Mouse (Mus musculus) spleen, adult 2 months (tissue): ENCODE results near the gene Hs2st1. TPM values are rescaled to one million over a fixed set of nuclear protein-coding genes. Genes with fewer than 3 reads are reported as not detected.

ENCODE experiments used
- DNase-seq, 2 experiments: peaks; one replicate each; pipeline versions ENCODE4 v3.0.0 to v3.0.0-alpha.2; 2012 to 2021; ENCODE audit warnings: low spot score in 2 of 2, low read depth in 1 of 2
- H3K27ac ChIP-seq: fragments of 200-500 bp; 2 replicates; pipeline ENCODE4 v1.5.1; 2012; ENCODE audit warnings: low read length, inconsistent platforms; ENCODE audit not compliant: insufficient read depth
- H3K27me3 ChIP-seq: fragments of 200-500 bp; 2 replicates; pipeline ENCODE4 v1.6.1; 2012; ENCODE audit warnings: mild to moderate bottlenecking, moderate library complexity, low read length, inconsistent platforms; ENCODE audit not compliant: control insufficient read depth, insufficient read depth
- H3K36me3 ChIP-seq: fragments of 200-500 bp; 2 replicates; pipeline ENCODE4 v1.6.1; 2012; ENCODE audit warnings: mild to moderate bottlenecking, low read length, inconsistent platforms; ENCODE audit not compliant: control insufficient read depth, insufficient read depth
- H3K4me1 ChIP-seq: fragments of 200-500 bp; 2 replicates; pipeline ENCODE4 v1.6.1; 2011; ENCODE audit warnings: inconsistent platforms; ENCODE audit not compliant: control insufficient read depth, insufficient read depth, insufficient read length
- H3K4me3 ChIP-seq: fragments of 200-500 bp; 2 replicates; pipeline ENCODE4 v1.5.1; 2011; ENCODE audit warnings: mild to moderate bottlenecking, inconsistent platforms; ENCODE audit not compliant: insufficient read depth, insufficient read length; ENCODE audit errors: extremely low read depth
- CTCF ChIP-seq: fragments of 200-500 bp; IDR thresholded peaks from 2 replicates; pipeline ENCODE4 v1.5.1; 2011; ENCODE audit warnings: mild to moderate bottlenecking, inconsistent platforms; ENCODE audit not compliant: insufficient read depth, insufficient read length, insufficient replicate concordance; ENCODE audit errors: extremely low read depth
- POLR2A ChIP-seq: fragments of 200-500 bp; IDR thresholded peaks from 2 replicates; pipeline ENCODE4 v1.6.1; 2011; ENCODE audit warnings: low read depth, low read length, inconsistent platforms
- WGBS: fragments of 180-500 bp; shearing (Covaris S2); methylation state at CpG from one replicate; pipeline ENCODE4 v1.1.7; 2018; 5-methylcytosine and 5-hydroxymethylcytosine counted together
- polyA plus RNA-seq: library from polyadenylated mRNA; depleted of rRNA; stranded (reverse); fragments of >200 nt; gene quantifications from 2 replicates; pipeline ENCODE4 v1.2.3, GENCODE M21; 2012

Hs2st1 gene
- polyA plus RNA-seq, 1 experiment: 1.5 TPM

- no peak overlapping the region for H3K4me3 ChIP-seq
- WGBS: 95% methylated on average over 7 of the region's 7 CpGs
- no peaks in the 10 kb centered on the region for H3K27me3 ChIP-seq
- H3K4me1 ChIP-seq: no peaks in the 10 kb centered on the region; the same call in 1 of the 2 replicates
- DNase-seq: no peak
- no peak overlapping the region for H3K27ac ChIP-seq
- H3K36me3 ChIP-seq: no peaks in the 10 kb centered on the region
- TF ChIP-seq CTCF (no peak), POLR2A (no peak)
Observed at GRCm38 (mm10) chr3:144555144-144555543, 14.8 kb downstream of the Hs2st1 start.

- WGBS: 97% methylated on average over 9 of the region's 9 CpGs
- Histone ChIP-seq H3K36me3 (no peaks in the 10 kb centered on the region), H3K27ac (no peak overlapping the region), H3K4me3 (no peak overlapping the region), H3K27me3 (no peaks in the 10 kb centered on the region), H3K4me1 (no peaks in the 10 kb centered on the region; the same call in 1 of the 2 replicates)
- DNase-seq: no peak
- TF ChIP-seq POLR2A (no peak), CTCF (no peak)
Observed at GRCm38 (mm10) chr3:144554503-144554902, 15.5 kb downstream of the Hs2st1 start.

- Histone ChIP-seq H3K36me3 (no peaks in the 10 kb centered on the region), H3K27ac (no peak overlapping the region), H3K4me3 (no peak overlapping the region), H3K4me1 (no peaks in the 10 kb centered on the region; the same call in 1 of the 2 replicates), H3K27me3 (no peaks in the 10 kb centered on the region)
- TF ChIP-seq POLR2A: no peak
- TF ChIP-seq CTCF: no peak
- WGBS: 85% methylated on average over 7 of the region's 7 CpGs
- DNase-seq: no peak
Observed at GRCm38 (mm10) chr3:144553942-144554341, 16.0 kb downstream of the Hs2st1 start.

- no peaks in the 10 kb centered on the region; the same call in 1 of the 2 replicates for H3K4me1 ChIP-seq
- 41% methylated on average over 4 of the region's 4 CpGs for WGBS
- no peak overlapping the region for H3K27ac ChIP-seq
- TF ChIP-seq CTCF (no peak), POLR2A (no peak)
- no peaks in the 10 kb centered on the region for H3K36me3 ChIP-seq
- no peaks in the 10 kb centered on the region for H3K27me3 ChIP-seq
- no peak for DNase-seq
- H3K4me3 ChIP-seq: no peak overlapping the region
Observed at GRCm38 (mm10) chr3:144551416-144551815, 18.6 kb downstream of the Hs2st1 start.

GRCm38 (mm10) chr3:144550659-144551058 is 19.3 kb downstream of the Hs2st1 start:
- DNase-seq: no peak
- H3K27ac ChIP-seq: no peak overlapping the region
- H3K4me1 ChIP-seq: no peaks in the 10 kb centered on the region; the same call in 1 of the 2 replicates
- H3K36me3 ChIP-seq: no peaks in the 10 kb centered on the region
- TF ChIP-seq POLR2A (no peak), CTCF (no peak)
- H3K4me3 ChIP-seq: no peak overlapping the region
- no peaks in the 10 kb centered on the region for H3K27me3 ChIP-seq
- 91% methylated on average over 5 of the region's 5 CpGs for WGBS

GRCm38 (mm10) chr3:144550036-144550435 is 19.9 kb downstream of the Hs2st1 start:
- Histone ChIP-seq H3K27ac (no peak overlapping the region), H3K4me1 (no peaks in the 10 kb centered on the region; the same call in 1 of the 2 replicates), H3K27me3 (no peaks in the 10 kb centered on the region), H3K36me3 (no peaks in the 10 kb centered on the region), H3K4me3 (no peak overlapping the region)
- 92% methylated on average over 5 of the region's 5 CpGs for WGBS
- no peak for DNase-seq
- TF ChIP-seq CTCF (no peak), POLR2A (no peak)

GRCm38 (mm10) chr3:144548186-144548845 is 21.7 kb downstream of the Hs2st1 start:
- Histone ChIP-seq H3K4me1 (no peaks in the 10 kb centered on the region; the same call in 1 of the 2 replicates), H3K4me3 (no peak overlapping the region), H3K27ac (no peak overlapping the region), H3K27me3 (no peaks in the 10 kb centered on the region), H3K36me3 (no peaks in the 10 kb centered on the region)
- no peak for TF ChIP-seq CTCF
- no peak for TF ChIP-seq POLR2A
- DNase-seq: no peak
- 70% methylated on average over 7 of the region's 7 CpGs for WGBS
